Mouse (Mus musculus) forebrain, postnatal 0 days (tissue): ENCODE measurements around the gene Rnf220. TPM values are rescaled to one million over a fixed set of nuclear protein-coding genes. Genes with fewer than 3 reads are reported as not detected.

Experiments used
- ATAC-seq: fragments of 200-750 bp; cut with Nextera tagmentation; 2 replicates; pipeline ENCODE4 v1.8.0; 2017; ENCODE audit warnings: mild to moderate bottlenecking, moderate library complexity
- DNase-seq: peaks from one replicate; pipeline ENCODE4 v3.0.0-alpha.2; 2015
- H3K27ac ChIP-seq: fragments of 300-500 bp; sonication (generic); 2 replicates; pipeline ENCODE4 v1.5.1; 2014; ENCODE audit warnings: low read depth, mild to moderate bottlenecking, antibody characterized with exemption, low read length, moderate library complexity, mixed read lengths
- H3K27me3 ChIP-seq: fragments of 300-500 bp; sonication (generic); 2 replicates; pipeline ENCODE4 v1.6.1; 2014; ENCODE audit warnings: mild to moderate bottlenecking, low read length, mixed read lengths; ENCODE audit not compliant: insufficient read depth
- H3K36me3 ChIP-seq: fragments of 300-500 bp; sonication (generic); 2 replicates; pipeline ENCODE4 v1.6.1; 2014; ENCODE audit warnings: mild to moderate bottlenecking, moderate library complexity; ENCODE audit not compliant: insufficient read depth
- H3K4me1 ChIP-seq: fragments of 300-500 bp; sonication (generic); 2 replicates; pipeline ENCODE4 v1.6.1; 2014; ENCODE audit warnings: antibody characterized with exemption; ENCODE audit not compliant: insufficient read depth
- H3K4me2 ChIP-seq: fragments of 300-500 bp; sonication (generic); 2 replicates; pipeline ENCODE4 v1.6.1; 2014; ENCODE audit warnings: low read depth, mild to moderate bottlenecking, moderate library complexity
- H3K4me3 ChIP-seq: fragments of 300-500 bp; sonication (generic); 2 replicates; pipeline ENCODE4 v1.5.1; 2014; ENCODE audit warnings: low read depth, low read length, mixed read lengths
- H3K9ac ChIP-seq: fragments of 300-500 bp; sonication (generic); 2 replicates; pipeline ENCODE4 v1.6.1; 2014; ENCODE audit warnings: mild to moderate bottlenecking
- H3K9me3 ChIP-seq: fragments of 300-500 bp; sonication (generic); 2 replicates; pipeline ENCODE4 v1.6.1; 2016; ENCODE audit warnings: low read length
- CTCF ChIP-seq: sonication (generic); IDR thresholded peaks from 2 replicates; pipeline ENCODE4 v1.5.1; 2016; ENCODE audit warnings: antibody characterized with exemption, control low read depth, low read depth
- WGBS: fragments of 180-500 bp; shearing (Covaris S2); extraction: QIAGEN DNeasy Blood & Tissue Kit; methylation state at CpG from one replicate; pipeline ENCODE4 v1.1.7; 2014; 5-methylcytosine and 5-hydroxymethylcytosine counted together
- polyA plus RNA-seq: library from polyadenylated mRNA; unstranded; fragments of >200 nt; fragmentation: Nextera tagmentation; extraction: Ambion mirVana; gene quantifications from 2 replicates; pipeline ENCODE4 v1.2.1, GENCODE M21; 2015
- total RNA-seq: library from RNA; depleted of rRNA; stranded (reverse); fragments of >200 nt; gene quantifications from 2 replicates; pipeline ENCODE4 v1.2.3, GENCODE M21; 2014

Gene Rnf220
- total and polyA plus RNA-seq, 2 experiments from 2014 or later = 140 to 185 TPM

- no peak overlapping the region for H3K4me3 ChIP-seq
- H3K27ac ChIP-seq = no peak overlapping the region
- 88% methylated on average over 8 of the region's 8 CpGs for WGBS
- 0 out of 2 replicates have a peak, but pooled peaks cover 5% of the 10 kb centered on the region for H3K4me1 ChIP-seq
- H3K9ac ChIP-seq = no peak overlapping the region
- H3K4me2 ChIP-seq = no peak overlapping the region
- H3K9me3 ChIP-seq = 0 out of 2 replicates have a peak, but pooled peaks cover 4% of the 10 kb centered on the region
- no peak for ATAC-seq
- H3K36me3 ChIP-seq = no peaks in the 10 kb centered on the region
- DNase-seq = no peak
- TF ChIP-seq CTCF = no peak
- H3K27me3 ChIP-seq = peaks cover 26% of the 10 kb centered on the region
Measured at GRCm38 (mm10) chr4:117499043-117499442, 2.2 kb upstream of the Rnf220 start.

- Histone ChIP-seq H3K9me3 (no peaks in the 10 kb centered on the region), H3K4me1 (0 out of 2 replicates have a peak, but pooled peaks cover 7% of the 10 kb centered on the region), H3K27me3 (peaks cover 44% of the 10 kb centered on the region), H3K9ac (0 out of 2 replicates have a peak overlapping the region, but pooled peaks have one; percentile 25), H3K4me3 (peak overlapping the region; percentile 34), H3K4me2 (peak overlapping the region; percentile 57), H3K27ac (no peak overlapping the region), H3K36me3 (no peaks in the 10 kb centered on the region)
- ATAC-seq (no peak), DNase-seq (peak; percentile 23)
- 1% methylated on average over 33 of the region's 33 CpGs for WGBS
- no peak for TF ChIP-seq CTCF
Measured at GRCm38 (mm10) chr4:117495869-117496401, 917 bp downstream of the Rnf220 start.

- Histone ChIP-seq H3K27me3 (peaks cover 54% of the 10 kb centered on the region), H3K4me1 (0 out of 2 replicates have a peak, but pooled peaks cover 7% of the 10 kb centered on the region), H3K4me2 (peak overlapping the region; percentile 57), H3K9me3 (no peaks in the 10 kb centered on the region), H3K4me3 (peak overlapping the region; percentile 34), H3K27ac (no peak overlapping the region; the same call in 1 of the 2 replicates), H3K9ac (peak overlapping the region; percentile 28), H3K36me3 (no peaks in the 10 kb centered on the region)
- no peak for ATAC-seq
- DNase-seq = peak; percentile 25
- no peak for TF ChIP-seq CTCF
- WGBS = 1% methylated on average over 47 of the region's 47 CpGs
Measured at GRCm38 (mm10) chr4:117494911-117495501, 1.8 kb downstream of the Rnf220 start.

GRCm38 (mm10) chr4:117493905-117494851 is 2.7 kb downstream of the Rnf220 start:
- DNase-seq (peak; percentile 68), ATAC-seq (no peak)
- whole genome bisulfite sequencing = 1% methylated on average over 71 of the region's 71 CpGs
- 0 out of 2 replicates have a peak, but pooled peaks cover 7% of the 10 kb centered on the region for H3K4me1 ChIP-seq
- peak overlapping the region; percentile 34 for H3K4me3 ChIP-seq
- no peaks in the 10 kb centered on the region for H3K9me3 ChIP-seq
- H3K9ac ChIP-seq = peak overlapping the region; percentile 28
- peaks cover 60% of the 10 kb centered on the region for H3K27me3 ChIP-seq
- peak overlapping the region; percentile 57 for H3K4me2 ChIP-seq
- no peak for TF ChIP-seq CTCF
- no peaks in the 10 kb centered on the region for H3K36me3 ChIP-seq
- peak overlapping the region; percentile 35; the same call in 1 of the 2 replicates for H3K27ac ChIP-seq

- H3K4me2 ChIP-seq = no peak overlapping the region; the same call in 1 of the 2 replicates
- H3K9ac ChIP-seq = no peak overlapping the region
- TF ChIP-seq CTCF = no peak
- no peaks in the 10 kb centered on the region for H3K36me3 ChIP-seq
- peak; percentile 79 for DNase-seq
- peaks cover 57% of the 10 kb centered on the region for H3K27me3 ChIP-seq
- H3K9me3 ChIP-seq = no peaks in the 10 kb centered on the region
- ATAC-seq = no peak
- H3K4me1 ChIP-seq = 0 out of 2 replicates have a peak, but pooled peaks cover 7% of the 10 kb centered on the region
- 3% methylated on average over 17 of the region's 17 CpGs for WGBS
- H3K27ac ChIP-seq = no peak overlapping the region
- H3K4me3 ChIP-seq = peak overlapping the region; percentile 1; the same call in 1 of the 2 replicates
Measured at GRCm38 (mm10) chr4:117493161-117493568, 3.7 kb downstream of the Rnf220 start.

GRCm38 (mm10) chr4:117491840-117492239 is 5.0 kb downstream of the Rnf220 start:
- no peak for DNase-seq
- no peak overlapping the region for H3K27ac ChIP-seq
- TF ChIP-seq CTCF = no peak
- WGBS = 71% methylated on average over 6 of the region's 6 CpGs
- H3K9me3 ChIP-seq = no peaks in the 10 kb centered on the region
- H3K4me2 ChIP-seq = no peak overlapping the region
- H3K4me1 ChIP-seq = 0 out of 2 replicates have a peak, but pooled peaks cover 7% of the 10 kb centered on the region
- ATAC-seq = no peak
- no peaks in the 10 kb centered on the region for H3K36me3 ChIP-seq
- peaks cover 57% of the 10 kb centered on the region for H3K27me3 ChIP-seq
- no peak overlapping the region for H3K9ac ChIP-seq
- no peak overlapping the region for H3K4me3 ChIP-seq
